Mouse (Mus musculus): Measurements from ENCODE around the gene Ikzf4.

The Ikzf4 gene

GRCm38 (mm10) chr10:128645111-128646011 lies at the start of gene Ikzf4:
Gene Ikzf4, minus strand, starts transcription at chr10:128645991.
- peak; percentile 75 to 80 for DNase-seq

DNA sequence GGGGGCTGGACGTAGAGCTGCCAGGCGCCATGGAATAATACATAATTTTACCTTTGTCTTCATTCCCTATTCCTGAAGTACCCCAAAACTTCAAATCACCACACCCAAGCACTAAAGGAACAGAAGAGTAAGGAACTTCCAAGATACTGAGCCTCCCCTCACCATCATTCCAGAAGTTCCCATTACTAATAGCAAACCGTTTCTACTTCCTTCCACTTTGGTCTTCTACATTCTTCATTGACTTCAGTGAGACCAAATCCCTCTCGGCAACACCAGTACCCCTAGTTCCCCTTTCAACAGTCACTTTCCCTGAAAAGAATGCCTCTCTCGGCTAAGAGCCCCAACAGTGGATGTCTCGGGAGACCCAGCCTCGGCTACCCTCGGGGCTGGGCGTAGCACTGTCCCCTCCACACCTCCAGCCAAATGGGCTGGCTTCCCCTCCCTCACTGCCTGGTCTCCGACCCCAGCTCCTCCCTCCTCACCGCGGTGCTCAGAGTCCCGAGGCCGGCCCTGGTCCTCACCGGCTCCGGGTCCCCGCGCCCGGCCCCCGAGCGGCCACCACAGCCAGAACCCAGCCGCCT lies 49.7 kb upstream of the Ikzf4 start:
- no peak for DNase-seq

- DNase-seq = peak in 1 of 2 experiments; percentile 29
Observed at GRCm38 (mm10) chr10:128674469-128675008, 28.7 kb upstream of the Ikzf4 start.

DNA sequence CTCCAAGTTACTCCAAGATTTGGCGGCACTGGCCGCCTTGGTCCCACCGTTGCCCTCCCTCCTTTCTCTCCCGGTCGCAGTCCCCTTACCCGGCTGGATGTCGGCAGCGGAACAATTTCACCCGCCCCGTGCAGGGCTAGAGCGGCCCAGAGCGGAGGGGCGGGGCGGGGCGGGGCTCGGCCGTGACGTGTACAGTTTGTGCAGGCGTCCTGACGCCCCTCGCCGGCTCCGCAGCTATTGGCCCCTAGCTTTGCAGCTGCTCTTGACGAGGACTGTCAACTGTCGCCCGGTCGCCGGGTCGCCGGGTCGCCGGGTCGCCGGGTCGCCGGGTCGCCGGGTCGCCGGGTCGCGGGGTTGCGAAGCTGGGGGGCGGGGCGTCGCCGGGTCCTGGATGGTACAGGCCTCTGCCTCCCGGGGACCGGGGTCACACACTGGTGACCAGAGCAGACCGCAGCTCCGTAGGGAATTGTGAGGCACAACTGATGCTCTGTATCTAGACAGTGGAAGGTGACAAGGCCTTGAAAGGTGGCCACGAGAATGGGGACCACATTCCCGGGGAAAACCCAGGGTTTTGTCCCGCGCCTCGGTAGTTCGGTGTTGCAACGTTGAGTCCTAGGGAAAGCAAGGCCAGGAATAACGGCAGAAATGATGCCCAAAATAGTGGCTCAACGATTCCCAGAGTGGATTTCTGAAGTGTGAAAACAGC lies 28.1 kb upstream of the Ikzf4 start, which contains the start of gene Suox:
Suox (minus strand) TSS at position 311 of the 706 bp plus-strand sequence.
- peak; percentile 87 to 91 for DNase-seq

DNA sequence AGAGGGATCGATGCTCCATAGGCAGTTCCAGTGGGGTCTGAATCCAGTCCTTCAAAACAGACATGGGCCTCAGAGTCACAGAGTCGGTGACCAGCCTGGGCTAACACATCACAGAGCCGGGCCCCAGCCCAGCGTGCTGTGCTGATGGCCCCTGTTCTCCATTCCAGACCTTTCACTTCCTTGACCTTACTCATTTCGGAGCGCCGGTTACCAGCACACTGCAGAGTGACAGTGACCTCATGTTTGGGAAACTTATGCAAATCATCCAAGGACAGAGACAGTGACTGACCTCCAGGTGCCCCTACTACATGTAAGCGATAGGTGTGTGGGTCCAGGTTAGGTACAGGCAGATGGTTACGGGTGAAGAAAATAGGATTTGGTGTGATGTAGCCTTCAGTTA lies 25.4 kb upstream of the Ikzf4 start:
- no peak for DNase-seq

- peak; percentile 89 to 94 for DNase-seq
Observed at GRCm38 (mm10) chr10:128668790-128669672, 23.2 kb upstream of the Ikzf4 start.

DNA sequence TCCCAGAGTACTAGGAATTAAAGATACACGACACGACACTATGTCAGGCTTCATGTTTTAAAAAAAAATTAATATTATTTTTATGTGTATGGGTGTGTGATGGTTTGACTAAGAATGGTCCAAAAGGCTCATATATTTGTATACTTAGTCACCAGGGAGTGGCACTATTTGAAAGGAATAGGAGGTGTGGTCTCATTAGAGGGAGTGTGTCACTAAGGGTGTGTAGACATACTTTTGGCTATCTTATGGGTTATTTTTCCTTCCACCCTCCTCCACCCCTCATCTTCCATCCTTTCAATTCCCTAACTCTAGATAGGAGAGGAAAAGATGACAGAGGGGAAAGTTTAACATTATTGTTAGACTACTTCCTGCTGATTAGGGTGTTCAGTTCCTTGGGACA lies 20.0 kb upstream of the Ikzf4 start:
- DNase-seq = no peak

DNA sequence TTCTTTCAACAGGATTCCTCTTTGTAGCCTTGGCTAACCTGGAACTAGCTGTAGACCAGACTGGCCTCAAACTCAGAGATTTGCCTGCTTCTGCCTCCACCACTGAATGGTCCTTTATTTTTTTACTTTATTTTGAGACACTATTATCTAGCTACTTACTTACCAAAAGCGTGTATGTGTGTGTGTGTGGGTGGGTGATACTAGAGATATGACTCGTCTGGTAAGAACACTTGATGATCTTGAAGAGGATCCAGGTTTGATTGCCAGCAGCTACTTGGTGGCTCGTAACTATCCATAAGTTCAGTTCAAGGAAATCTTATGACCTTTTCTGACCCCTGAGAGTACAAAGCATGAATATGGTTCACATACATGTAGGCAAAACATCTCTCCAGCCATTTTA lies 19.5 kb upstream of the Ikzf4 start:
- DNase-seq = no peak

- no peak for DNase-seq
Observed at GRCm38 (mm10) chr10:128664808-128665207, 19.0 kb upstream of the Ikzf4 start.

DNA sequence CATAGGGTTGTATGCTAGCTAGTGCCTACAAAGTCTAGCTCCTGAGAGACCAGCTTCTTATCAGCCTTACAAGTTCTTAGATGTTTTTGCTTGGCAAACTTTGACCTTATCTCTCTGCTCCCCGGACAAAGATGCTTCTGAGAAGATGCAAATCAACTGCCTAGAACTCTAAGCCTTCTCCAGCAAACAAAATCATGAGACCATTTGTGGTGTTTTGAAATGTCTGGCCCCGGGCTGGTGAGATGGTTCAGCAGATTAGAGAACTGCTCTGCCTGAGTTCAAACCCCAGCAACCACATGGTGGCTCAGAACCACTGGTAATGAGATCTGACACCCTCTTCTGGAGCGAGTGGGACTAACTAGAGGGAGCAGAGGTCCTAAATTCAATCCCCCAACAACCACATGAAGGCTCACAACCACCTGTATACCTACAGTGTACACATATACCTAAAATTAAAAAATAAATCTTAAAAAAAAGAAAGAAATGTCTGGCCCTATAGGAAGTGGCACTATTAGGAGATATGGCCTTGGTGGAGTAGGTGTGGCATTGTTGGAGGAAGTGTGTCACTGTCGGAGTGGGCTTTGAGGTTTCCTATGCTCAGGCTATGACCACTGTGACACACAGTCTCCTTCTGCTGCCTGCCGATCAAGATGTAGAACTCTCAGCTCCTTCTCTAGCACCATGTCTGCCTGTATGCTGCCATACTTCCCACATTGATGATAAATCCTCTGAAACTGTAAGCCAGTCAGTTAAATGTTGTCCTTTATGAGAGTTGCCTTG lies 17.8 kb upstream of the Ikzf4 start:
- no peak for DNase-seq

- no peak for DNase-seq
Observed at GRCm38 (mm10) chr10:128662465-128662864, 16.7 kb upstream of the Ikzf4 start.

DNA sequence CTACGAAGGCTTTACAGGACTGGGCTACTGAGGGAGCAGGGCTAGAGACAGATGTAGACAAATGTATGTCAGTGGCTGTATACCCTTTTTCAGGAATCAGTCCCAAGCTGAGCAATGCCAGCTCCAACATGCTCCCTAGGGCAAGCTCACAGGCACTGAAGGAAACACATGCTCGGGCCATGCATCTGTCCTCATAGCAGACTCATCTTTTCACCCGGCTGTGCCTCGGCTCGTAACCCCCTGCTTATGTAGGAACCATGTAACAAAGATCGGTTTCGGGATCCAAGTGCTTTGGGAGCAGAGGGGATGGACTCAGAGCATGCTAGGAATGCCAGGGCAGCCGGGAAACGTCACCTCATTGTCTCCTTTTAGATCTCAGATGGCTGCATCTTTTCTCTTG lies 13.7 kb upstream of the Ikzf4 start:
- no peak for DNase-seq

DNA sequence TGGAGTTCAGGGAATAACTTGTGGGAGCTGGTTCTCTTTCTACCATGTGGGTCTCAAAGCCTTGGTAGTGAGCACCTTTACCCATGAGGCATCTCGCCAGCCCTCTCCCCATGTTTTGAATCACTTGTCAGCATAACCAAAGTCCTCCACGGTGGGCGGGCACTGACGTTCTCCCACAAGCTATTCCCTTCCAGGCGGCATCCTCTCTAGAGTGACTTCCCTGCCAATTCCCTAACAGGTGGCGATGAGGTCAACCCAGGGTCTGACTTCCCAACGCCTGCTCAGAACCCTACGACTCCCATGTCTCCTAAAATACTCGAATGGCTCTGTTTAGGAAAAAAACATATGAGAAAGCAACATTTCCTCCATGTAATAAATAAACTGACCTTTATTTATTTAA lies 12.1 kb upstream of the Ikzf4 start:
- DNase-seq = no peak

- no peak for DNase-seq
Observed at GRCm38 (mm10) chr10:128656731-128657130, 10.9 kb upstream of the Ikzf4 start.

- DNase-seq = no peak
Observed at GRCm38 (mm10) chr10:128655254-128655653, 9.5 kb upstream of the Ikzf4 start.

GRCm38 (mm10) chr10:128653866-128654265 lies 8.1 kb upstream of the Ikzf4 start:
- DNase-seq = no peak

GRCm38 (mm10) chr10:128646139-128647089 lies 623 bp upstream of the Ikzf4 start:
- DNase-seq = peak; percentile 62 to 68

- DNase-seq = no peak
Observed at GRCm38 (mm10) chr10:128642749-128643148, 3.0 kb downstream of the Ikzf4 start.

DNA sequence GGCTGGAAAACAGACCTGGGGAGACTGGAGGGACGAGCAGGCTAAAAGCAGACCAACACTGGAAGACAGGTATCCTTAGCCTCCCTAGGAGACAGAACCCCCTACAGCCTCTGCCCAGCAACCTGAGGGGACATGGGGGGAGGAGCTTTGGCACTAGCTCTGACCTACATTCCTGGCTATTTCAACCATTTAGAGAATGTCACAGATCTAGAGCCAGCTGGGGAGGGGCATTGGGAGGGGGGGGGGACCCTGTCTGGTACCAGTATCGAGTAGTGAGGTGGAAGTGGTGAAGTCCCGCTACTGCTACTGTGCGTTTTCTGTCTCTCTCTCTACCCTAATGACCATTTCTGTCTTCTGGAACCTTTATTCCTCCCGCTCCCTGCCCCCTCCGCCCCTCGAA lies 3.9 kb downstream of the Ikzf4 start:
- DNase-seq = no peak

DNA sequence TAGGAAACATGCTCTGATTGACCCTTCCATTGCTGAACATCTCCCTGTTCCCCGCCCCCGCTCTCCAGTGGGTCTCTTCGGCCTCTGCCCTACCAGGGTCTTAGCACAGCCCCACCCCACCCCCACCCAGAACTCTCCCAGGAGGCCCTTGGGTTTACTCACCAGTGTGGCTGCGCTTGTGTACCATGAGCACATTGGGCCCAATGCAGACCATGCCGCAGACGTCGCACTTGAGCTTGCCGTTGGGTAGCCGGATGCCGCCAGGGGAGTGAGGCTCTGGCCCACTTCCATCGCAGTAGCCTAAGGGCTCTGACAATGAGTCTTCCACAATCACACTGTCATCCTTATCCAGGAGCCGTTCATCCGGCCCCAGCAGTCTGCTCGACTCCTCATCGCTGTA lies 4.9 kb downstream of the Ikzf4 start:
- no peak for DNase-seq
